Mouse (Mus musculus): ENCODE results near the gene Arr3. TPM values are rescaled to one million over a fixed set of nuclear protein-coding genes. Genes with fewer than 3 reads are reported as not detected.

Gene Arr3
- 3.4 and 4.2 TPM in 2 replicates for polyA plus RNA-seq (2012; rRNA removed)

- no peak for DNase-seq (ENCODE audit: extremely low spot score in 1 of 2, low spot score in 1 of 2)
These were observed at the start of gene Arr3 for GRCm38 (mm10) chrX:100605314-100605713. Gene Arr3, plus strand, starts transcription at chrX:100605497.

GRCm38 (mm10) chrX:100556026-100556425, 49.3 kb upstream of the Arr3 start:
- no peak for DNase-seq (ENCODE audit: extremely low spot score in 1 of 2, low spot score in 1 of 2)

GRCm38 (mm10) chrX:100565696-100566095, 39.6 kb upstream of the Arr3 start:
- DNase-seq (ENCODE audit: extremely low spot score in 1 of 2, low spot score in 1 of 2): peak in 1 of 2 experiments; percentile 28

GRCm38 (mm10) chrX:100571951-100572350, 33.3 kb upstream of the Arr3 start, which contains the start of gene Awat1:
Gene Awat1, plus strand, starts transcription at chrX:100572251.
- no peak for DNase-seq (ENCODE audit: extremely low spot score in 1 of 2, low spot score in 1 of 2)

GRCm38 (mm10) chrX:100594791-100595190, 10.5 kb upstream of the Arr3 start, which contains the start of gene P2ry4:
Gene P2ry4, minus strand, starts transcription at chrX:100594869.
- no peak for DNase-seq (ENCODE audit: extremely low spot score in 1 of 2, low spot score in 1 of 2)

GRCm38 (mm10) chrX:100597439-100597838, 7.9 kb upstream of the Arr3 start:
- peak; percentile 22 to 63 for DNase-seq (ENCODE audit: extremely low spot score in 1 of 2, low spot score in 1 of 2)

- peak; percentile 27 to 53 for DNase-seq (ENCODE audit: extremely low spot score in 1 of 2, low spot score in 1 of 2)
These were observed 5.5 kb upstream of the Arr3 start for GRCm38 (mm10) chrX:100599755-100600154.

- no peak for DNase-seq (ENCODE audit: extremely low spot score in 1 of 2, low spot score in 1 of 2)
These were observed 13.2 kb downstream of the Arr3 start for GRCm38 (mm10) chrX:100618488-100618887.

- peak in 1 of 2 experiments; percentile 31 for DNase-seq (ENCODE audit: extremely low spot score in 1 of 2, low spot score in 1 of 2)
These were observed 16.1 kb downstream of the Arr3 start for GRCm38 (mm10) chrX:100621366-100621765.

GRCm38 (mm10) chrX:100624242-100624641, 18.9 kb downstream of the Arr3 start:
- DNase-seq (ENCODE audit: extremely low spot score in 1 of 2, low spot score in 1 of 2): no peak

- no peak for DNase-seq (ENCODE audit: extremely low spot score in 1 of 2, low spot score in 1 of 2)
These were observed 19.8 kb downstream of the Arr3 start for GRCm38 (mm10) chrX:100625146-100625545.

- no peak for DNase-seq (ENCODE audit: extremely low spot score in 1 of 2, low spot score in 1 of 2)
These were observed 20.2 kb downstream of the Arr3 start, which contains the start of gene Kif4 for GRCm38 (mm10) chrX:100625546-100625801. Gene Kif4, plus strand, starts transcription at chrX:100625737.

GRCm38 (mm10) chrX:100625802-100626793, 20.8 kb downstream of the Arr3 start, which contains the start of gene Pdzd11:
Gene Pdzd11, minus strand, starts transcription at chrX:100626568.
- DNase-seq (ENCODE audit: extremely low spot score in 1 of 2, low spot score in 1 of 2): peak; percentile 82 to 87

GRCm38 (mm10) chrX:100629076-100629475, 23.8 kb downstream of the Arr3 start:
- DNase-seq (ENCODE audit: extremely low spot score in 1 of 2, low spot score in 1 of 2): no peak

- DNase-seq (ENCODE audit: extremely low spot score in 1 of 2, low spot score in 1 of 2): no peak
These were observed 33.2 kb downstream of the Arr3 start for GRCm38 (mm10) chrX:100638477-100638876.

GRCm38 (mm10) chrX:100652848-100653247, 47.6 kb downstream of the Arr3 start:
- no peak for DNase-seq (ENCODE audit: extremely low spot score in 1 of 2, low spot score in 1 of 2)

GRCm38 (mm10) chrX:100664825-100665224, 59.5 kb downstream of the Arr3 start:
- DNase-seq (ENCODE audit: extremely low spot score in 1 of 2, low spot score in 1 of 2): no peak

Other genes starting within 250 kb of the Arr3 start
- gene Otud6a, start 176.5 kb upstream of the Arr3 start, polyA plus RNA-seq (2012; rRNA removed): not detected in 2 replicates
- 0.22 and 0.34 TPM in 2 replicates for gene Awat2, start 162.8 kb upstream of the Arr3 start, polyA plus RNA-seq (2012; rRNA removed)
- 44.8 and 47.8 TPM in 2 replicates for gene Igbp1, start 111.2 kb upstream of the Arr3 start, polyA plus RNA-seq (2012; rRNA removed)
- 1.5 and 1.6 TPM in 2 replicates for gene Dgat2l6, start 80.7 kb upstream of the Arr3 start, polyA plus RNA-seq (2012; rRNA removed)
- gene Awat1, start 33.2 kb upstream of the Arr3 start, polyA plus RNA-seq (2012; rRNA removed): not detected in 2 replicates
- gene P2ry4, start 10.6 kb upstream of the Arr3 start, polyA plus RNA-seq (2012; rRNA removed): 0.02 and 0.04 TPM in 2 replicates
- gene Kif4, start 20.2 kb downstream of the Arr3 start, polyA plus RNA-seq (2012; rRNA removed): 0.88 and 0.92 TPM in 2 replicates
- gene Pdzd11, start 21.1 kb downstream of the Arr3 start, polyA plus RNA-seq (2012; rRNA removed): 51.4 and 58.5 TPM in 2 replicates
- 12.4 and 13.1 TPM in 2 replicates for gene Gdpd2, start 124.4 kb downstream of the Arr3 start, polyA plus RNA-seq (2012; rRNA removed)
- gene Dlg3, start 162.2 kb downstream of the Arr3 start, polyA plus RNA-seq (2012; rRNA removed): 102 TPM in 2 replicates